Mouse (Mus musculus) intestine, embryonic 14.5 days (tissue): Measurements from ENCODE around the gene Larp4. TPM values are rescaled to one million over a fixed set of nuclear protein-coding genes. Genes with fewer than 3 reads are reported as not detected.

ENCODE experiments used
- ATAC-seq: fragments of 200-750 bp; cut with Nextera tagmentation; replicated peaks from 2 replicates; pipeline ENCODE4 v1.8.0; 2017; ENCODE audit warnings: low read depth, moderate number of reproducible peaks, moderate TSS enrichment, moderate library complexity; ENCODE audit not compliant: low FRiP score, low TSS enrichment
- DNase-seq: peaks from one replicate; pipeline ENCODE4 v3.0.0-alpha.2; 2018; ENCODE audit warnings: low spot score
- H3K27ac ChIP-seq: fragments of 300-500 bp; sonication (generic); 2 replicates; pipeline ENCODE4 v1.5.1; 2014; ENCODE audit warnings: low read depth, mild to moderate bottlenecking, control low read depth
- H3K27me3 ChIP-seq: fragments of 300-500 bp; sonication (generic); replicated peaks from 2 replicates; pipeline ENCODE4 v1.6.1; 2014; ENCODE audit warnings: low read length, control low read depth; ENCODE audit not compliant: control insufficient read depth, insufficient read depth
- H3K36me3 ChIP-seq: fragments of 300-500 bp; sonication (generic); 2 replicates; pipeline ENCODE4 v1.6.1; 2014; ENCODE audit warnings: low read length, control low read depth; ENCODE audit not compliant: control insufficient read depth, insufficient read depth
- H3K4me1 ChIP-seq: fragments of 300-500 bp; sonication (generic); replicated peaks from 2 replicates; pipeline ENCODE4 v1.6.1; 2014; ENCODE audit warnings: low read length, control low read depth, mixed read lengths; ENCODE audit not compliant: control insufficient read depth, insufficient read depth
- H3K4me2 ChIP-seq: fragments of 300-500 bp; sonication (generic); 2 replicates; pipeline ENCODE4 v1.6.1; 2014; ENCODE audit warnings: low read length
- H3K4me3 ChIP-seq: fragments of 300-500 bp; sonication (generic); 2 replicates; pipeline ENCODE4 v1.5.1; 2014; ENCODE audit warnings: low read depth, low read length, control low read depth, mixed read lengths
- H3K9ac ChIP-seq: fragments of 300-500 bp; sonication (generic); 2 replicates; pipeline ENCODE4 v1.6.1; 2014; ENCODE audit warnings: mild to moderate bottlenecking, low read length
- H3K9me3 ChIP-seq: fragments of 300-500 bp; sonication (generic); 2 replicates; pipeline ENCODE4 v1.6.1; 2016; ENCODE audit warnings: low read length, control low read depth; ENCODE audit not compliant: control insufficient read depth
- WGBS: fragments of 180-500 bp; shearing (Covaris S2); extraction: QIAGEN DNeasy Blood & Tissue Kit; methylation state at CpG from one replicate; pipeline ENCODE4 v1.1.7; 2014; 5-methylcytosine and 5-hydroxymethylcytosine counted together
- polyA plus RNA-seq: library from polyadenylated mRNA; unstranded; fragments of >200 nt; fragmentation: Nextera tagmentation; extraction: Ambion mirVana; gene quantifications from 2 replicates; pipeline ENCODE4 v1.2.1, GENCODE M21; 2014

Larp4 gene
- polyA plus RNA-seq, 1 experiment from 2014 or later, result 49.0 TPM

DNA sequence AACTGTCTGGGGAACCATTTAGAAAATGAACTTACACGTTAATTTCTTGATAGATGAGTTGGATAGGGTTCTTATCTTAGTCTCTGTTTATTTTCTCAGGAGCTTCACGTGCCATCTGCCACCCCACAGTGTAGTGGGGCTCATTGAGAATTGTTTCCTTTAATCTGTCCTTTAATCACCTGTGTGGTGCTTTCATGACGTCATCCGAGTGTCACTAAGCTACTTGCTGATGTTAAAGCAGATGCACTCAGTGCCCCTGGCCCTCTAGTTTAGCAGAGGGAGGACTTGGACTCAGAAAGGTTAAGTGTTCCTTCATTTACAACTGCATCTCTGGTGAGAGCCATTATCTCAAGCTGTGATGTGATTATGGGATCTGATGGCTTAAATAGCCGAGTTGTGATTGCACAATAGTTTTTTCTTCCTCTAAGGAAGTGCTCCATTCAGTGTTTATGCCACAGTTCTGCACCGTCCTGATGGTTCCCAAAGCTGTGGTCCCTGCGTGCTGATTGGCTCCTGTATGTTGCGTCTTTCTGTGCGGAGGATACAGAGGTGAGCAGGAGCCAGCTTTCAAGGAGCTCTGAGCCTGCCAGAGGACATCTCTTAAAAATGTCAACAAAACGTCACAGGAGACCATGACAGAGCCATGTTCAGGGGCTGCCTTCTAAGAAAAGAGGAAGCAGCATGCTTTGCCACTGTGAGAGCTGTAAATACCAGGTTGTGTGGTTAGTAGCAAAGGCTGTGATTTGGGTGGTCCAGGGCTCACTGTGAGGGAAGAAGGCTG, 71.6 kb downstream of the Larp4 start:
- Histone ChIP-seq H3K4me2 (peak overlapping the region; percentile 91), H3K9ac (0 out of 2 replicates have a peak overlapping the region, but pooled peaks have one; percentile 27), H3K9me3 (no peaks in the 10 kb centered on the region), H3K4me1 (peaks cover 32% of the 10 kb centered on the region), H3K36me3 (no peaks in the 10 kb centered on the region), H3K27ac (peak overlapping the region; percentile 11; the same call in 1 of the 2 replicates), H3K4me3 (0 out of 2 replicates have a peak overlapping the region, but pooled peaks have one; percentile 8), H3K27me3 (no peaks in the 10 kb centered on the region)
- WGBS, result 30% methylated on average over 10 of the region's 10 CpGs
- no peak for DNase-seq
- no peak for ATAC-seq

DNA sequence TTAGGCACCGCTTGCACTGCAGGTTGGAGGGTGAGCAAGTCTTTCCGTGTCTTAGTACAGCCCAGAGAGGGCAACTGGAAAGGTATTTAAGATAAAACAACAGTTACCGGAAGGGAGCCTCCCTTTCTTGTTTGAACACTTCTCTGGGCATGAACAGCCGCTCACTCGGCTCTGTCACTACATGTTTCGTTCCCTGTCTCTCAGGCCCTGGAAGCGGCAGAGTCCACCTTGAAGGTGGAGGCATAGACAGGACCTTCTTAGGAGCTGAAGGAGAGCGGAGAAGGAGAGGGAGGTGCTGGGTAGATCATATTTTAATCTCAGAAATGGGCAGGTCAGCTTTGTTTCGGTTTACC, 72.2 kb downstream of the Larp4 start:
- ATAC-seq, result no peak
- H3K27ac ChIP-seq, result no peak overlapping the region

DNA sequence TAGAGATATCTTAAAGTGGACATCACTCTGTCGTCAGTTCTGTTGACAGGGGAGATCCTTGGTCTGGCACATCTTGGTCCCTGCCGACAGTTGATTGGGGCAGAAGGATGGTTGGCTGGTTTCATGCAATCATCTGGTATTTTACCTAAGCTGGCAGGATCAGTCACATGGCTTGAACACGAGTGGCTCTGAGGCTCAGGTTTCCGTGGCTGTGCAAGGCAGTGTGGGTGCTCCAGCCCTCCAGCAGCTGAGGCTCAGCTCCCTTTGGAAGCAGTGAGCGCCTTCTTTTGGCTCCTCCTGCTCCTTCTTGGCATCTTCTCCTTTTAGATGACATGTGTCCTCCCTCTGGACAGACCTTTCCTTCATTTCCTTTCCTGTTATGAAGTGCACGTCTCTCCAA, 75.7 kb downstream of the Larp4 start:
- DNase-seq (no peak), ATAC-seq (no peak)
- Histone ChIP-seq H3K27me3 (no peaks in the 10 kb centered on the region), H3K4me2 (no peak overlapping the region), H3K9me3 (no peaks in the 10 kb centered on the region), H3K4me1 (peaks cover 22% of the 10 kb centered on the region), H3K9ac (no peak overlapping the region), H3K36me3 (peaks cover 8% of the 10 kb centered on the region), H3K27ac (no peak overlapping the region), H3K4me3 (no peak overlapping the region)
- 53% methylated on average over 6 of the region's 6 CpGs for whole genome bisulfite sequencing

More for the DNA sequence above, 72.2 kb downstream of the Larp4 start:
- DNase-seq, result no peak
- H3K27me3 ChIP-seq, result no peaks in the 10 kb centered on the region
- no peaks in the 10 kb centered on the region for H3K9me3 ChIP-seq
- H3K9ac ChIP-seq, result no peak overlapping the region
- 65% methylated on average over 9 of the region's 9 CpGs for WGBS
- H3K4me2 ChIP-seq, result 0 out of 2 replicates have a peak overlapping the region, but pooled peaks have one; percentile 7
- peaks cover 32% of the 10 kb centered on the region for H3K4me1 ChIP-seq
- no peak overlapping the region for H3K4me3 ChIP-seq
- H3K36me3 ChIP-seq, result peaks cover 4% of the 10 kb centered on the region; the same call in 1 of the 2 replicates

DNA sequence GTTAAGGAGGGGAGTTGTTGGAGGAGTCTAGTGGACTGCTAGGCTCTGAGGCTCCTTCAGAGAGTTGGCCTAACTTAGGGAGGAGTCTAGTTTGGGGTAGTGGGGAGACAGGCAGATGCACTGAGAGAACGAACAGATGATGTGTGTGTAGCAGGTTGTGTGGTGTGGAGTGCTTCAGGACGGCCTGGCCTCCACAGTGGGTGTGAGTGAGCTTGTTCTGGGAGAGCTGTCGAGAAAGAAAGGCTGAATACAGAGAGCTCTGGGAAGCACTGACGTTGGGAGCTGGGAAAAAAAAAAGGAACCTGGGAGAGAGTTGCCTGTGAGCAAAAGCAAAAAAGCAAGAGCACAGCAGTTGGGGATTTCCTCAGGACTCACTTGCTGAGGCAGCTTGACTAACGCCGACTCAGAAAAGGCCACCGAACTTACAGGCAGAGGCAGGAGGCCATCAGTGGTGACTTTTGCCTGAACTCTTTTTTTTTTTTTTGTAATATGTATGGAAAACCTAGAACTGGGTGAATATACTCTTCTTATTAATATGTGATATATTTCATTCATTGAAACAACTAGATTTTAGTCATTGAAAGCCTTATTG, 79.7 kb downstream of the Larp4 start:
- no peak for DNase-seq

DNA sequence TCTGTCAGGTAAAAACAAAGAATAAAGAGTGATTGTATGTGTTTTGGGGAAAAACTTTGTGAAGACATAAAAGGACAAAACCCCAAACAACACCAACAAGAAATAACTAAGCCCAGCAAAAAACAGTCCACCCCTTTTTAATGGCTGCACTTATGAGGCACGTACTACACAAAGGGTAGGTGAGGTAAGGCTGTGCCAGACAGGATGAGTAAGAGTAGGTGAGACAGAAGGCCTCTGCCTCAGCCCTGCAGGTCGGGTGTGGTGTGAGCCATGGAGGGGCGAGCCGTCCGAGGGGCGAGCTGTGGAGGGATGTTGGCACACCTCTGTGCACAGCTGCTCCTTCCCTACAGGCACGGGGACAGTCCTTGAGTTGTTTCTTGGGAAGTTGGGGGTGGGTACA, 81.1 kb downstream of the Larp4 start:
- 79% methylated on average over 7 of the region's 7 CpGs for WGBS
- no peak for ATAC-seq

More for the DNA sequence above, 79.7 kb downstream of the Larp4 start:
- peaks cover 8% of the 10 kb centered on the region for H3K36me3 ChIP-seq
- WGBS, result 83% methylated on average over 7 of the region's 7 CpGs
- peaks cover 9% of the 10 kb centered on the region; the same call in 1 of the 2 replicates for H3K4me1 ChIP-seq
- H3K4me3 ChIP-seq, result no peak overlapping the region
- H3K4me2 ChIP-seq, result no peak overlapping the region
- no peaks in the 10 kb centered on the region for H3K27me3 ChIP-seq
- H3K9me3 ChIP-seq, result no peaks in the 10 kb centered on the region
- no peak overlapping the region for H3K27ac ChIP-seq
- ATAC-seq, result no peak
- H3K9ac ChIP-seq, result no peak overlapping the region

DNA sequence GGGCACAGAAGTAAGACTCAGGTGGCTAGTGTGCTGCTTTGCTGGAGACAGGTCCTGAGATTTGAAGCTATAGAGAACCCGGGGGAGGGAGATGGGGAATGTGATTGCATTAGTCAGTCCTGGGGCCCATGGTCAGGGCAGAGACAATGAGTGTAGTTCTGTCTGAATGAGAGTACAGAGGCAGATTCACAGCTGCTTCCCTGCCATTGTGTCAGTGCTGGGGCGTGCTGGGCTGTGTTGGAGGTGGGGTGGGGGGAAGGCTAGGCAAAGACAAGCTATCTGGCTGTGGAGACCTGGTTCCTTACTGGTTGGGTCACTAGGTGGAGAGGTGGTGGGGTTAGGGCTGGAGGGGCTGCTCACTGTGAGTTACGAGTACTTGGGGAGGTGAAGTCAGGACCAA, 82.9 kb downstream of the Larp4 start:
- ATAC-seq (no peak), DNase-seq (no peak)
- Histone ChIP-seq H3K36me3 (peaks cover 3% of the 10 kb centered on the region; the same call in 1 of the 2 replicates), H3K27me3 (no peaks in the 10 kb centered on the region), H3K4me1 (no peaks in the 10 kb centered on the region), H3K9me3 (no peaks in the 10 kb centered on the region), H3K9ac (no peak overlapping the region), H3K4me2 (no peak overlapping the region), H3K4me3 (no peak overlapping the region), H3K27ac (no peak overlapping the region)
- 51% methylated on average over 3 of the region's 3 CpGs for WGBS

More for the DNA sequence above, 81.1 kb downstream of the Larp4 start:
- Histone ChIP-seq H3K4me2 (no peak overlapping the region), H3K27me3 (no peaks in the 10 kb centered on the region), H3K4me1 (peaks cover 4% of the 10 kb centered on the region; the same call in 1 of the 2 replicates), H3K9me3 (no peaks in the 10 kb centered on the region), H3K36me3 (peaks cover 8% of the 10 kb centered on the region), H3K4me3 (no peak overlapping the region), H3K27ac (no peak overlapping the region), H3K9ac (no peak overlapping the region)
- no peak for DNase-seq

DNA sequence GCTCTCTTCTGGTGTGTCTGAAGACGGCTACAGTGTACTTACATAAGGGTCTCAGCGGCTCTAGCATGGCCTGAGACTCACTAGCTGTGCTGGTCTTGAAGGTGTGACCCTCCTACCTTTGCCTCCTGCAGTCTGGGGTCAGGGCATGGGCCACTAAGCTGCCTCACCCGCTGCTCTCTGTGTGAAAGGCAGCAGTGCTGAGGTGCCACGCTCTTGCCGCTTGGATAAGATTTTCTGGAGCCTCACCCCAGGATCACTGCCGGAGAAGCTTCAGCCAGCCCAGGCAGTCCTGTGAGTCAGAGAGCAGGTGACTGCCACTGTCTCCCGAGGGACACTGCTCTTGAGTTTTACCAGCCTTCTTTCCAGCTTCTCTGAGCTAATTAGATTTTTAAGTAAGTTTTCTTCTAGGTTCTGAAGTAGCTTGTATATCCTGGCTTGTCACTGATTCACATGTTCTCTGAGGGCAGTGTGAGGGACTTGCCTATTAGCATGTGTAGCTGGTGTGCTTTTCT, 86.6 kb downstream of the Larp4 start:
- WGBS, result 85% methylated on average over 7 of the region's 7 CpGs
- Histone ChIP-seq H3K4me1 (no peaks in the 10 kb centered on the region), H3K9ac (no peak overlapping the region), H3K4me2 (no peak overlapping the region), H3K9me3 (no peaks in the 10 kb centered on the region), H3K36me3 (no peaks in the 10 kb centered on the region), H3K4me3 (no peak overlapping the region), H3K27me3 (no peaks in the 10 kb centered on the region), H3K27ac (no peak overlapping the region)
- DNase-seq, result no peak
- ATAC-seq, result no peak

DNA sequence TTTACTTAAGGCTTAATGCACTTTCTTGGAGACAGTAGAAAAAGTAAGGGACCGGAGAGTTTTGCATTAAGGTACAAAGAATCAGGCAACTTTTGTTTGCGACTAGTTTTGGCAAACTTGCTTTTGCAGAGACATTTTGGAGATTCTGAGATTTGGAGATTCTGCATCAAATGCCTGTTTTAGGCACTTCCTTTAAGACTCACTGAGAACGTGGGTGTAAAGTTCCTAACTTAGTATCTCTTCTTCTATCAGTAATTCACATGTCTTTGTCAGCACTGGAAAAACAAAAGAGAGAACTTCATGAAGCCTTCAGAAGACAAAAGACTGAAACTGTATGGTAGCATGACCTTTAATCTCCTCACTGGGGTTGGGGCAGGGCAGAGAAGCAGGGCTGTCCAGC, 87.8 kb downstream of the Larp4 start:
- DNase-seq (no peak), ATAC-seq (no peak)
- no peaks in the 10 kb centered on the region for H3K27me3 ChIP-seq
- H3K4me1 ChIP-seq, result no peaks in the 10 kb centered on the region
- H3K4me2 ChIP-seq, result no peak overlapping the region
- no peaks in the 10 kb centered on the region for H3K9me3 ChIP-seq
- 81% methylated on average over 3 of the region's 3 CpGs for WGBS
- no peak overlapping the region for H3K27ac ChIP-seq
- H3K9ac ChIP-seq, result no peak overlapping the region
- no peaks in the 10 kb centered on the region for H3K36me3 ChIP-seq
- no peak overlapping the region for H3K4me3 ChIP-seq
